Mouse (Mus musculus): Measurements from ENCODE around the gene Etfbkmt. TPM values are rescaled to one million over a fixed set of nuclear protein-coding genes. Genes with fewer than 3 reads are reported as not detected.
"Not testable (repeated sequence)": the region's sequence is repeated elsewhere in the genome, so short reads cannot be mapped to it uniquely, and the experiment has no call there.

Etfbkmt gene
- total RNA-seq (2021), result 15.8 and 24.3 TPM in 2 replicates
- long read RNA-seq, partial matches to known transcripts, result 0 of 9 reads
- long read RNA-seq, other reads (novel, unspliced or antisense), result 6 of 9 reads

DNA sequence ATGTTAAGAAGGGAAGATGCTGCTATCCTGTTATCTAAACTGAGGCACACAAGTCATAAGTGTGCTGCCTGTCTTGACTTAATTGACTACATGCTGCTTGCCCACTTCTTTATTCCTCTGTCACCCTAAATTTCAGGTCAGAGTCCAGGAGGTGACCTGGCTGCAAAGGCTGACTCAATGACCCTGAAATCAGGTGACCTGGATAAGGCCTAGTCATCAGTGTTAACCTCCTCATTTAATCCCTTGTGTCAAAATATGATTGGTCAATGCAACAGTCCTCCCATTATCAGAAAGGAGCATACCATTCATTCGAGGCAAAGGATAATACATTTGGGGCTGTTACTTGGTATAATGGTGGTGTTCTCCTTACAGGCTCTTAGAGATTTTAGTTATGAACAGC is at the start of gene Etfbkmt:
Gene Etfbkmt (plus strand): TSS at position 379 of the 400 bp plus-strand sequence.
- no peak for DNase-seq

- no peak for DNase-seq
Measured at GRCm38 (mm10) chr6:149092406-149092805, 47.2 kb upstream of the Etfbkmt start.

GRCm38 (mm10) chr6:149093465-149093864 is 46.2 kb upstream of the Etfbkmt start:
- DNase-seq, result no peak

GRCm38 (mm10) chr6:149094555-149094954 is 45.1 kb upstream of the Etfbkmt start:
- no peak for DNase-seq

- no peak for DNase-seq
Measured at GRCm38 (mm10) chr6:149095389-149095788, 44.3 kb upstream of the Etfbkmt start.

DNA sequence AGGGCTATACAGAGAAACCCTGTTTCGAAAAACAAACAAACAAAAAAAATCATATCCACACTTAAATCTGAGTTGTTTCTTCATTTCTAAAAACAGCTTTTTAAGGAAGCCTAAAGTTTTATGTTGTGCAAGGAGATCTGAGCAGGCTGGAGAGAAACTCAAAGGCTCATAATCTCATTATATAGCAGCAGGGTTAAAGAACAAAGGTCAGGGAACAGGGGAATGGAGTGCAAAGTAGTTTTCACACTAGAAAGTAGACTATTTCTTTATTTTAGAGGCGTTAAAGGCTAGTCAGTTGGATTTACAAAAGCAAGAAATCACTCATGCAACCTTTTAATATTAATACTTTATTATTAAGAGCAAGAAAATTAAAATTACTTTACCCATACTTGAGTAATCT is 43.4 kb upstream of the Etfbkmt start:
- no peak for DNase-seq

DNA sequence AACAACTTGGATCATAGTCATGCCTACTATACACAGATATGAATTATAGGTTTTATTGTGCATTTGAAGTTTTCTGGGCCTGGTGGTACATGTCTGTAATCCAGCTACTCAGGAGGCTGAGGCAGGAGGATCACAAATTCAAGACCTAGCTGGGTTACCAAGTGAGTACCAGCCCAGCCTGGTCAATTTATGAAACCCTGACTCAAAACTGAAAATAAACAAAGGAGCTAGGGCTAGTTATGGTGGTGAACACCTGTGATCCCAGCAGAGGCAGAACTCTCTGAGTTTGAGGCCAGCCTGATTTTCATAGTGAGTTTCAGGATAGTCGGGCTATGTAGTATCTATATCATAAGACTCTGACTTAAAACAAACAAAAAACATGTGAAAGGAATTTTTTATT is 42.4 kb upstream of the Etfbkmt start:
- no peak for DNase-seq

DNA sequence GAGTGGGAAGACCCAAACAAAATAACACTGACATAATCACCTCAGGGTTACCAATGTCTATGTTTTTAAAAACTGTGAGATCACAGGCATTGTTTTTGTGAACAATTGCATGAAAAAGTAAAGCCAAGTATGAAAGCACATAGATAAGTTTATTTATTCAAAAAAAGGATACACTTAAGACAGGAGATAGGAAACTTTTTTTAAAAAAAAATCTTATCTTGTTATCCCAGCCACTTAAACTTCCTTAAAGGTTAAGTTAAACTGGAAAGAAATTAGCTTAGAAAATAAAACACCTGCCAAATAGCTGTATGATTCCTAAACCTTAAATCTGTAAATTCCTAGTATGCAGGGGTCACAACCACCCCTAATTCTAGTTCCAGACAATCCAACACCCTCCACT is 40.7 kb upstream of the Etfbkmt start:
- no peak for DNase-seq

- peak; percentile 64 for DNase-seq
Measured at GRCm38 (mm10) chr6:149100174-149101075, 39.2 kb upstream of the Etfbkmt start.

- peak; percentile 92 for DNase-seq
Measured at GRCm38 (mm10) chr6:149101076-149101942, 38.3 kb upstream of the Etfbkmt start, which contains the start of gene Dennd5b. TSS of gene Dennd5b (minus strand) at chr6:149101680.

DNA sequence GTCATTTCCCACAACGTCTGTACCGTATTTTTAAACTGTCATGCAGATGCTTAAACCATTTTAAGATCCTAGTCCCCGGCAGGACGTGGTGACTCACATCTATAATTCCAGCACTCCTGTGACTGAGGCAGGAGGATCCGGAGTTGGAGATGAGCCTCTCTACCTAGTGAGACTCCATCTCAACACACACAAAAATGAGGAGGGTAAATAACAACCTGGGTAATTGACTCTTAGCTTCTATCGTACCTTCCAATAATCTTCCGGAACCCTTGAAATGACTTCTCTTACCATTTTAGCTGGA is 37.8 kb upstream of the Etfbkmt start:
- DNase-seq, result no peak

GRCm38 (mm10) chr6:149103451-149103850 is 36.2 kb upstream of the Etfbkmt start:
- DNase-seq, result no peak

DNA sequence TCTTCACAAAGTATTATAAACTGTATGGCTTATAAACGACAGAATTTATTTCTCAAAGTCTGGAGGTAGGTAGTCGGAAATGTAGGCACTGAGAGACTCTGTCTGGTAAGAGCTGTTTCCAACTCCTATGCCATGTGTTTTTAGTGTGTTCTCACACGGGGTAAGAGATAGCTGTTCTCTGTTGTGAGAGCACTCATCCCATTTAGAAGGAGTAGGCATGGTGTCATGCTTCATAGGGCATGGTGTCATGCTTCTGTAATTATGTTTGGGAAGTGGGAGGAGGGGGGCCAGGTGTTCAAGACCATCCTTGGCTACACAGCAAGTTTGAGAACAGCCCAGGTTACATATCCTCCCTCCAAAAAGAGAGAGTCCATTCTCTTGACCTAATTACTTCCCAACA is 32.0 kb upstream of the Etfbkmt start:
- no peak for DNase-seq

DNA sequence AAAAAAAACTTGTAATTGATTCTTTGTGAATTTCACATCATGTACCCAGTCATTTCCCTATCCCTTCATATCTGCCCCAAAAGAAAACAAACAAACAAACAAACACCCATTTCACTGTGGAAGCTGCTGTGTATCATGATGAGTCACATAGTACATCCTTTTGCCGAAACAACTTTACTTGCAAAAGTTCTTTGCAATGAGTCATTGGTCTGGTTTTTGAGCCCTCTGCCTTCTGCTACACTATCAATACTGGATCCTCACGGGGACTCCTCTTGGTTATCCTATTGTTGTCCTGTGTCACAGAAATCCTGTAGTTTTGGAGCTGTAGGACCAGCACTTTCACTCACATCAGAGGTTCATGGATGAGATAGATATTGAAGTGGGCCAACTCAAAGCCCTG is 30.7 kb upstream of the Etfbkmt start:
- DNase-seq, result no peak

- no peak for DNase-seq
Measured at GRCm38 (mm10) chr6:149116992-149117391, 22.7 kb upstream of the Etfbkmt start.

GRCm38 (mm10) chr6:149118935-149119334 is 20.7 kb upstream of the Etfbkmt start:
- DNase-seq, result peak; percentile 20

- no peak for DNase-seq
Measured at GRCm38 (mm10) chr6:149119853-149120252, 19.8 kb upstream of the Etfbkmt start.

GRCm38 (mm10) chr6:149123042-149123441 is 16.6 kb upstream of the Etfbkmt start:
- no peak for DNase-seq

DNA sequence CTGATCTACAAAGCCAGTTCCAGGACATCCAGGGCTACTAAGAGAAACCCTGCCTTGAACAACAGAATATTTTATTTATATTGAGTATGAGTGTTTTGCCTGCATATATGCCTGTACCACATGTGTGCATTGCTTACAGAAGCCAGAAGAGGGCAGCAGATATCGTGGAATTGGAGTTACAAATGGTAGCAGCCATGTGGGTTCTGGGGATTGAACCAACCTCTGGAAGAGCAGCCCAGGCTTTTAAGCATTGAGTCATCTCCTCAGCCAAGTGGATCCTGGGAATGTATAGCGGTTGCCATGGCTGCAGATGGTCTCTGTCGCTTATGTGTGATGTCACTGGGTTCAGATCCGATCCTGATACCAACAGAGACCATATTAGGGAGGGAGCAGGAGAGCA is 13.0 kb upstream of the Etfbkmt start:
- peak; percentile 20 for DNase-seq

- not testable (repeated sequence) for DNase-seq
Measured at GRCm38 (mm10) chr6:149129870-149130269, 9.8 kb upstream of the Etfbkmt start, which contains the start of gene Gm10203. TSS of gene Gm10203 (plus strand) at chr6:149130170.

DNA sequence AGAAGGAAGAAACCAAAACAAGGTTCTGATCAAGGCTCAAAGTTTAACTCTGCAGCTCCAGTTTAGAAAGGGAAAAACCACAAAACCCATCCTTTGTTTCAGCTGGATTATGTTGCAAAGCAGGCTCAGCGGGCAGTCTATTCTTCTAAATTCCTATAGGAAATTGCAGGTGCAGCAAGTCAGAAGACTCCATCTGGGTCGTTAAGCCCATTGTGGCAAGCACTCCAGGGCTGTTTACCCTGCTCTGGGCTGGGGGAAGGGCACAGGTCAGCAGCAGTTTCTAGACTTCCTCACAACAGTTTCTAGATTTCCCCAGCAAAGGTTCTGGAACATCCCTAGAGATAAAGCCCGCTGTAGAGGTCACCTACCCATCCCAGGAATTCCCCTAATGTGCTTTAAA is 8.5 kb upstream of the Etfbkmt start:
- no peak for DNase-seq

DNA sequence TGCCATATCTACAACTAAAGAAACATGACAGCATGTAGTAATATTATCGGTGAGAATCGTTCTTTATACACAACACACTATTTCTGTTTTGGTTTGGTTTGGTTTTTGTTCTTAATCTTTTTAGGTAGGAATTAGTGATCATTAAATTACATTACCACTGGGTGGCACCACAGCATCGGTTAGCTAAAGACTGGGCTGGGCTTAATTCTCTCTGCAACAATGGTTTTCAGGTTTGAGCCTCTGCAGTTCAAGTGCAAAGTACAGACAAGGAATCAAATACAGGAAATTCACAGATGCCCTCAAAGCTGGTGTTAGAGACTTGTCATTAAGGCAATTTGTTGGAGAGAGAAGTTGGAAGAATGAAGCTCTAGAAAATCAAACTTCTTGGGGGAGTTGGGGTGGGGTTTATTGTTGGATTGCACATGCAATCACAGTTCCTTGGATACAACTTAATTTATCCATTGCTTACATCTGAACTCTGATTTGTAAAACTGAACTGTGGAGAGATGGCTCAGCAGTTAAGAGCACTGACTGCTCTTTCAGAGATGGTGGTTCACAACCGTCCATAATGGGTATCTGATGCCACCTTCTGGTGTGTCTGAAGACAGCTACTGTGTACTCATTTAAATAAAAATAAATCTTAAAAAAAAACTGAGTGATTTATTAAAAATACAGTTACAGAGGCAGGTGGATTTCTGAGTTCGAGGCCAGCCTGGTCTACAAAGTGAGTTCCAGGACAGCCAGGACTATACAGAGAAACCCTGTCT is 7.2 kb upstream of the Etfbkmt start:
- peak; percentile 25 for DNase-seq

Measured in adrenal gland, postnatal 25 days (tissue).